11 mouse cellular contexts compared by ENCODE assay signal in genomic region chr10:19117071-19117605, GRCm38 (mm10).
DNase-seq lines count a peak whose midpoint lies in the region; ATAC-seq lines count a peak whose summit lies in the region.
"Had no signal": no experiment of that assay in that cellular context is flagged by ENCODE, and none has a peak within 500 bp of the region (broad histone marks: within the 10 kb centered on the region; RNA-seq: fewer than 3 reads in every experiment).

No protein-coding gene starts in this region.

- DNase-seq in retina, postnatal 1 day: peak; percentile 24
- DNase-seq in retina, embryonic 14.5 days (ENCODE audit: low spot score): no peak
- DNase-seq in R1 (ENCODE audit: low read depth, low spot score): peak; percentile 16
- peak; percentile 39 for DNase-seq in hindlimb bud, embryonic 11.5 days (ENCODE audit: extremely low spot score, low read depth, low spot score)
- no peak for DNase-seq in lung, postnatal 36 days
- DNase-seq in left cerebral cortex, postnatal 10 days (ENCODE audit: extremely low spot score in 1 of 2, low spot score in 2 of 2): no peak
- DNase-seq: heart, adult 2 months; kidney, postnatal 25 days; lung, postnatal 10 days; thymus, postnatal 4 days had no signal

- peak; percentile 70 for ATAC-seq in neutrophil, adult 5-6 weeks (ENCODE audit: extremely low read depth, insufficient number of reproducible peaks, low FRiP score, poor library complexity, severe bottlenecking)

- intact Hi-C loops in left cerebral cortex, postnatal 10 days (cut with DNase I): no loop called here

Comparison
In these comparisons a context has a peak if more than half of its experiments do, and no peak if none do; other contexts are left out.
1. DNase-seq: peak in retina, postnatal 1 day (single experiment), R1 (single experiment) and hindlimb bud, embryonic 11.5 days (single experiment); none in retina, embryonic 14.5 days (single experiment), lung, postnatal 36 days (single experiment) and left cerebral cortex, postnatal 10 days (0 of 2).